Mouse (Mus musculus) stomach, postnatal 0 days (tissue): Measurements from ENCODE around the gene Fam183b.

Experiments used
- CTCF ChIP-seq: IDR thresholded peaks from 2 replicates; pipeline ENCODE4 v1.5.1; 2016; ENCODE audit warnings: antibody characterized with exemption, low read depth, mild to moderate bottlenecking, moderate library complexity
- EP300 ChIP-seq: optimal IDR thresholded peaks from 2 replicates; pipeline ENCODE3; 2016; ENCODE audit warnings: antibody characterized with exemption

- TF ChIP-seq CTCF (no peak), EP300 (no peak)
Observed at GRCm38 (mm10) chr11:58789532-58789931, 12.2 kb downstream of the Fam183b start.
